Mouse (Mus musculus) left cerebral cortex, postnatal 36 days (tissue): ENCODE measurements around the gene Gpalpp1. TPM values are rescaled to one million over a fixed set of nuclear protein-coding genes. Genes with fewer than 3 reads are reported as not detected.

Experiments
- DNase-seq, 2 experiments: peaks; one replicate each; pipeline ENCODE4 v3.0.0; 2021 to 2022; ENCODE audit warnings: low spot score in 2 of 2, mixed read lengths in 1 of 2
- intact Hi-C: fragments of 180-260 bp; cut with DNase I; formaldehyde crosslinking; loops from one replicate; pipeline ENCODE4 v1.15.1; 2025
- total RNA-seq, 2 experiments: library from RNA; stranded (reverse); gene quantifications; 2 replicates each; pipeline ENCODE4 v1.2.3; 2021

The Gpalpp1 gene
- 10 to 100 TPM; 22.2 to 22.8 TPM for total RNA-seq

DNA sequence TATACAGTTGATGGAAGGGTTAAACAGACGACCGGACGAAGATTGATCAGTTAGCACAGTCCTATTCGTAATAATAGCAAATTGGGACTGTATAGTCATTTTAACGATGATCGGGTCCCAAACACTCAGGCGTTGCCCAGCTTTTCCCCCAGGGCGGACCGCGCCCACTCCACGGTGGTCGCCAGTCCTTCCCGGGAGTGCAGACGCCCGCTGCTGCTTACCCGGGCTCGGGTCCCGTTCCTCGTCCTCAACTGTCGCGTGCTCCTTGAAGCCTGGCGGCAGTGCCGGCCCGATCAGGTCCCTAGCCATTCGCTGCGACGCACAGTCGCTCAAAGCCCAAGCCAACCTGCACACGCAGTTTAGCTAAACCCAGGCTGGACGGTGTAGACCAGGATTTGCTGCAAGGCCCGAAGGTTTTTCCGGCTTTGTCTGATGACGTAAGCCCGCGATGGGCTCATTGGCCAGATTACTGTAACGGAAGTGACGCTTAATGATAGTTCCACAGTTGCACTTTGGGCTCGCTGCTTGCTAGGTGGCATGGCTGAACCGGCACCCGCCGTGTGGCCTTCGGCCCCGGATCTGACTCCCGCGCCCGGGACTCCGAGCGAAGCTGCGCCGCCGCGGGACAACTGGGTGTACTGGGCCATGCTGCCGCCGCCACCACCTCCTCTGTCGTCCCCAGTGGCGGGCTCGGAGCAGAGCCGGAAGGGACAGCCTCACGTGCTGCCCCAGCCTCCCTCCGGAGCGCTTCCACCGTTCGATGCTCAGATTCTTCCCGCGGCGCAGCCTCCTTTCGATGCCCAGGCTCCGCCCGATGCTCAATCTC lies at the start of gene Gpalpp1, which contains the start of gene Nufip1:
Gene Gpalpp1 (minus strand): TSS at position 365 of the 826 bp plus-strand sequence.
Gene Nufip1 (plus strand): TSS at position 496 of the 826 bp plus-strand sequence.
- intact Hi-C loops, result no loop called here
- peak; percentile 93 for DNase-seq

DNA sequence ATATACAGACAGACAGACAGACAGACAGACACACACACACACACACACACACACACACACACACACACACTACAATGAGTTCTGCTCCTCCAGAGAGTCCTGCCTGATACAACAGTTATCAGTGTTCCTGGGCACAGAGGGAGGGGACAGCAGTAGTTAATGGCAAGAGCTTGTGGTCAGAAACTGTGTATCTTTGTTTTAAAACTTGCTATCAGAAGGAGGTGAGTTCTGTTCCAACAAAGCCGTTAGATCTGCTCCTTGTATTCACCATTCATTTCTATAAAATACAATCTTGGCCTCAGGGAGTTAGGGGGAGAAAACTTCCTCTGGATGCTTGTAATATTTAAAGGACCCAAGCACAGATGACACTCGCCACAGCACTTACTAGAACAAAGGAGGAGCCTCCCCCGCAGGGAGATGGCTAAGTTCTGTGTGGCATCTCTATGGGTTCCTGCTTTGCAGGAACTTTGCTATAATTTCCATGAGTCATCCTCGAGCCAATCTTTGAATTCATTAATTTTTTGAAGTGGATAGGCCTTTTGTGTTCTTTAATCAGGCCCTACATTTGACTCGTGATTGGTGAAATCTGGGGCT lies 47.7 kb upstream of the Gpalpp1 start:
- no peak for DNase-seq
- intact Hi-C loops, result loop anchor here (10.0 kb wide), 1 partner anchor 857 kb away; no protein-coding TSS in a partner anchor

DNA sequence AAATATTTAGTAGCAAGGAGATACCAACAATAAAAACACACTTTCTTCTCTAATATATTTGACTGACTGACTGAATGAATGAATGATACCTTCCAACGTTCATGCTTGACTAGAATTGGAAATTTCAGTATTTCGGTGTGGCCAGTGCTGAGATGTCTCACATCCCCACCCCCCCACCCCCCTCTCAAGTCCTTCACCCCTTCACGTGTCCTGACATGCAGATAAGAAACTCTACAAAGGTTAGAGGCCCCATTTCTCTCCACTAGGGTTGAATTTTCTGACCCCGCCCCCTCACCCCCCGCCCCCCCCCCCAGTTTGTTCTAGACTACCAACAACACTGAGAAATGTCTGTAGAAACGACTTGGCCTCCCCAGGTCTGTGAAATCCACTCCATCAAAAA lies 43.3 kb upstream of the Gpalpp1 start:
- intact Hi-C loops, result loop anchor here (5.0 to 10.0 kb wide), 2 partner anchors 318 to 861 kb away; no protein-coding TSS in a partner anchor
- DNase-seq, result no peak

DNA sequence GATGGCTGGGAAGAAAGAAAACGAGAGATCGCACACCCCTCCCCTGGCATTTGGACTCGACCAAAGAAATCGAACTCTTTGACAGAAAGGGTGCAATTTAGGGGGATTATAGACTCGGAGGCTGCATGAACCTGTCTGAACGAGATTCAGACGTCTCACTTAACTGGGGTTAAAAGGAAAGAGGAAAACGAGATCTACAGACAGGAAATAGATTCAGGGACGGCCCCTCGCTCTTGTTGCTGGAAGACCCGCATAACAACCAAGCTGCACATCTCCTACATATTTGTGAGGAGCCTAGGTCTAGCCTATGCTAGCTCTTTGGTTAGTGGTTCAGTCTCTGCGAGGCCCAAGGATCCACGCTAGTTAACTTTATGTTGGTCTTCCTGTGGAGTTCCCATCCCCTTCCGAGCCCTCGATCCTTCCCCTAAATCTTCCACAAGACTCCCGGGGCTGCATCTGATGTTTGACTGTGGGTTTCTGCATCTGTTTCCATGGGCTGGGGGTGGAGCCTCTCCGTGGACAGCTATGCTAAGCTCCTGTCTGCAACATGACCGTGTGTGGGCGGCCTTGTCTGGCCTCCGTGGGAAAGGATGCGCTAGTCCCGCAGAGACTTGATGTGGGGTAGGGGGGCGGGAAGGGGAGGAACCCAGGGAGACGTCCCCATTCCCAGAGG lies 42.6 kb upstream of the Gpalpp1 start:
- intact Hi-C loops, result loop anchor here (5.0 to 10.0 kb wide), 2 partner anchors 319 to 862 kb away; no protein-coding TSS in a partner anchor
- peak; percentile 7 to 9 for DNase-seq

DNA sequence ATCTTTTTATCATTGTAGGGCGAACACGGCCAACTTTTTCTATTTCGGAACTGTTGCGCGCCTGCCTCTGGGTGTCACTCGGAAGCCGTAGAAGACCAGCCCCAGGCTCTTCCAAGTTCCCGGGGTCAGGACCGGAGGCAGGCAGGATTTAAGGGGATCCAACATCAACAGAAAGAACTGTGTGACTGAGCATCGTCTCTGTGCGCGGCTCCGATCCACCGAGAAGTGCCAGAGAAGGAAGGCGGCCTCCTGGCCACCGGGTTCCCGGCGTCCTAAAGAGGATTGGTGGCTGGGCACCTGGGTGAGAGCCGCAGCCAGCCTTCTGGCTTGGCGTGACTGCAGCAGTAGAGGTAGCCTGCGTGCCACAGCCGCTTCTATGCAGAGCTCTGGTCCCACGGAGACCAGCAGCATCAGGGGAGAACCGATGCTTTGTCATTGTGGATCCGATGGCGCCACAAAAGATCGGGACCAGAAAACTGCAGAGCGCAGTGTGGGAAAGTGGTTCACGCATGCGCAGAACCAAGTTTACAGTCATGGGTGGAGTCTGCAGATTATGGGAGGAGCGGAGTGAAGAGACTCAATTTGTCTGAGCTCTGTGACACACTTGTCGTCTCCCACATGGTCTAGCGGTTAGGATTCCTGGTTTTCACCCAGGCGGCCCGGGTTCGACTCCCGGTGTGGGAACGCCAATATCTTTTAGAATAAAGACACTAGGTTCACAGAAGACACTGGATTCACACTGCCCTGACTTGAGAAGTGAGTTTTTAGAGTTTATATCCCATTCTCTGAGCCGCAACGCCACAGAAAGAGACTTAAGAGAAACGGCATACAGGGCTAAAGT lies 41.8 kb upstream of the Gpalpp1 start:
- intact Hi-C loops, result loop anchor here (1.0 to 10.0 kb wide), 3 partner anchors 262 to 862 kb away; partner anchors contain the start of gene Tsc22d1
- DNase-seq, result peak; percentile 96 to 98

DNA sequence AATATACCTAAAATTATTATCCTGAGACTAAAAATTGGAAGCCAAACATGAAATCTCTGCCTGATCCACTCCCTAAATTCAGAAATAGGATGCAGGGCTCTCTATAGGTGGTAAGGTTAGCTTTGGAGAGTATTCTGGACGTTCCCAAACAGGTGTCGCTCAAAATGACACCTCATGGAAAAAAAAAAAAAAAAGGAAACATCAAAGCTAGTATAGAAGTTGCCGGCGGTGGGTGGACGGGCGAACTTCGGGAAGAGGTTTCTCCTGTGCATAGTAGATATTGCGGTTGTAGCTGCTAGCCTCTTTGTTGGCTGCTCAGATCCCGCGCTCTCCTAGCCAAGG lies 41.2 kb upstream of the Gpalpp1 start:
- intact Hi-C loops, result loop anchor here (1.0 to 10.0 kb wide), 3 partner anchors 263 to 863 kb away; partner anchors contain the start of gene Tsc22d1
- DNase-seq, result no peak

DNA sequence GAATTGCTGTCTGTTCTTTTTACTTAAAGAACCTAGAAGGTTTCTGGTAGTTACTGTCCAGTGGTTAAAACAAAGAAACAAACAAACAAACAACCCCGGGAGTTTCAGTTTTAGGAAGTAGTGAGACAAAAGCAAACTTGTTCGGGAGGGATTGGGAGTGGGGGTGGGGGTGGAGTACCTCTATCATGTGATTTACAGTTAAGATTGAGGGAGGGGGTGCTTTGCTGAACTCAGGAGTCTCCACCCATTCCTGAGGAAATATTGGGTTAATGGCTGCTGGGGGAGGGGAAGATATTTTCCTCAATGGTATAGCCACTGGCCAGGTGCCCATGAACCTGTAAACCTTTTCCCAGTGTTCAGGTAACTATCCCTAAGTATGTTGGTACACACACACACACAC lies 40.5 kb upstream of the Gpalpp1 start:
- no peak for DNase-seq
- intact Hi-C loops, result loop anchor here (5.0 to 10.0 kb wide), 2 partner anchors 321 to 864 kb away; no protein-coding TSS in a partner anchor

DNA sequence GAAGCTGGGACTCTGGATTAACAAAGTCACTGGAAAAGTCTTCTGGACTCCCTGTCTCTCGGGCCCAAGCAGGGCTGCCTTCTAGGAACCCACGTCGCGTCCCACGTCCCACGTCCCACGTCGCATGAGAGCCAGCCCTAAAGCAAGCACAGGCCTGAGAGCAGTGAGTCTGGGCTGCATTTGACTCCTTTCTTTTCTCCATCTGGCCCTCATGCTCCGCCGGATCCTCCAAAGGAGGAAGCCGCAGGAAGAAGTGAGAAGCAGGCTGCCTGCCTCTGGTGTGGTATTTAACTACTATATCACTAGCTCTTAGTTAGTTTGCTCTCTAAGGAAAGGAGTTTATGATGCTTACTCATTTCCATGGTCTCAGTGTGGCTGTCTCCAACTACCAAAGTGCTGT lies 39.9 kb upstream of the Gpalpp1 start:
- DNase-seq, result no peak
- intact Hi-C loops, result loop anchor here (5.0 to 10.0 kb wide), 2 partner anchors 322 to 864 kb away; no protein-coding TSS in a partner anchor

DNA sequence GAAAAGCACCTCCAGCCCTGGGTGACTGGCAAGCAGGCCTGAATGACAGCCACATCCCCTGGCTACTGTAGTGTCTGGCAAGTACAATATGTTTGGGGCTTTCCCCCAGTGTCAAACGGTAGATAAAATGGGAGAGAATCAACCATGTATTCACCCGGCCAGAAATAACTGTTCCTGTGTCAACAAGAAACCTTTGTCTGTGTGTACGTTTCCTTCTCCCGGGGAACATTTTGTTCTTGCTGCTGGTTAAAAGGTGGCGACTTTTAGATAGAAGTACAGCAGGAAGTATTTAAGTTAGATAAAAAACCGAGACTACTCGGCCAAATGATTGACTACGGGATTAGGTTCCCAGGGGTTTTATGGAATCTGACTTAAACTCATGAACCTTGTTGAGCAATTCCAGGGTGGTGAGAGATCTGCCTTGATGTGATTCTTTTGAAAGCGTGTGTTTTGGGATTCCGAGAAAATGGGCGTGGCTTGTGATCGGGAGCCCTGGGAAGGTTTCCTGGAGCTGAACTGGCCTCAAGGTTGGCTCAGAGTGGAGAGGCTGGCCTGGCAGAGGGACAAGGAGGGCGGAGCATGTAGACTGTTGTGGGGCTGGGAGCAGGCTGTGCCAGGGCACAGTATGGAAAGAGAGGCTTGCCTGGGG lies 39.1 kb upstream of the Gpalpp1 start:
- intact Hi-C loops, result loop anchor here (5.0 to 10.0 kb wide), 2 partner anchors 323 to 865 kb away; no protein-coding TSS in a partner anchor
- peak; percentile 11 to 14 for DNase-seq

DNA sequence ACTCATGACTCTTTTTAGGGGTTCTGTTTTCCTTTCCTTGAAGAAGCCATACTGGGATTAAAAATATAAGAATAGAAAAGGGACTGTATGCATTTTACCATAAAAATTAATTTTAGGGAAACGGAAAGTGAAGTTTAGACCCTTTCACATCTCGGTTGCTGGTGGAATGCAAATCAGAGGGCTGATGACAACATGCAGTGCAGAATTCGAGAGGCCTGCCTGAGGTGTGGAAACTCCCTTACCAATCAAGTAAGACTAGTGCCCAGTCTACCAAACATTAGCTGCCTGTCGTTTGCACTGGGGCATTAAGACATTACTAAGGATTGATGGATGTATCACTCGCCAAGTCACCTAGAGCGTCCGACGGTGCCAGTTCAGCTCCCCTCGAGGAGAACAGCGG lies 37.7 kb upstream of the Gpalpp1 start:
- DNase-seq, result no peak
- intact Hi-C loops, result no loop called here

DNA sequence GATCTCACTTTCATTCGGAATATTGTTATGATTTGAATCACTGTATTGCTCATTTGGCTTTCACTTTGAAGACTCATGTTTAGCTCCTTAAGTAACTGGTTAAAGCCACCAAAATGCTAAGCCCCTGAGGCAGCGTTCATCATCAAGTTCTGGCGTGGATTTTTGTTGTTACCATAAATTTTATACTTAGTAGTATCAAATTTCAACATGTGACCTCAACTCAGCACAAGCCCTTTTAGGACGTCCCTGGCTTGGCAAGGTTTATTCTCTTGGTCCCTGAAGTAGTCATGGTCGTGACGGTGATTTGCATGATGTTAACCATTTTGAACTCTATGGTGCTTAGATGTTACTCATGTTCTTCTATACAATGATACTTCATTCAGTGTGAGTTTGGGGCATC lies 36.5 kb upstream of the Gpalpp1 start:
- intact Hi-C loops, result no loop called here
- no peak for DNase-seq

DNA sequence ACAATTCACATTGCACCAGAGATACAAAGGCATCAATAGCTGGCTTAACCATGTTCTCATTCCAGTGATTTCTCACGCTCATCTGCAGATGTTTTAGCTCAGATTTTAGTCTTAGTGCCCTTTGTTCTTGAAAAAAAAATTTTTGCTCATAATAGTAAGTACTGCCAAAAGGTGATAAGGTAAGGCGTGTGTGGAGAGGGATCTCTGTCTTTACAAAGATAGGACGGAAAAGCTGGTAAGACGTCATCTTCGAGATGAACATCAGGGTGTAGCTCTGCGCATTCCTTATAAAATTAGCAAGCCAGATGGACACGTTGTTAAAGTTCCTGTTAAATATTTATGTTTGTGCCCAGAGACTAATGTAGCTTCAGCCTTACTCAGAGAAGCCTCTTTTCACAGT lies 35.3 kb upstream of the Gpalpp1 start:
- intact Hi-C loops, result no loop called here
- DNase-seq, result no peak

DNA sequence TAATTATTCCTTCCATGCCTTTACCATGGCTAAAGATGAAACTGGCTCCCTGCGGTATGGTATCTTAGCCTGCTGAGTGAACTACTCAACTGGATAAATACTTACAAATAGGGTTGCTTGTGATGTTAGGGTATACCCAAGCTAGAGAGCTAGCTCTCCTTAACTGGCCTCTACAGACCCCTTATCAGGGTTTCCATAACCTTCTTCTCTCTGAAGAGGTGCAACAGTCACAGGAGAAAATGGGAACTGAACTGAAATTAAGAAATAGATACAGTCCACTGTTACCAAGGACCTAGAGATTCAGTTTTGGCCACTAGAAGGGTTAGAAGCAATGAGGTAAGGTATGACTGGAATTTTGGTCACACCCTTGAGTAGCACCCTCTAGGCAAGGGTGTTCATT lies 34.7 kb upstream of the Gpalpp1 start:
- intact Hi-C loops, result no loop called here
- no peak for DNase-seq

DNA sequence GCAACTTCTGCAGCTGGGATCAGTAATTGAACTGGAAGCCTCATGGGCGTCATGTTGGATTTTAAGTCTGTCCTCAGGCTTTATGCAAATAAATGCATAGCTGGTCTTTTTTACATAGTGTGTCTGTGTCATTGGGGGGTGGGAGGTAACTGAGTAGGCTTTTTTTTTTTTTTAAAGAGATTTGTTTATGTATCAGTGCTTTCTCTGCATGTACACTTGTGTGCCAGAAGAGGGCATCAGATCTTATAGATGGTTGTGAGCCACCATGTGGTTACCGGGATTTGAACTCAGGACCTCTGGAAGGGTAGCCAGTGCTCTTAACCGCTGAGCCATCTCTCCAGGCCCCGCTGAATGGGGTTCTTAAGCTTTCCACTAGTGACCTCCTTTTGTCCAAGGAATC lies 24.4 kb upstream of the Gpalpp1 start:
- intact Hi-C loops, result no loop called here
- no peak for DNase-seq

DNA sequence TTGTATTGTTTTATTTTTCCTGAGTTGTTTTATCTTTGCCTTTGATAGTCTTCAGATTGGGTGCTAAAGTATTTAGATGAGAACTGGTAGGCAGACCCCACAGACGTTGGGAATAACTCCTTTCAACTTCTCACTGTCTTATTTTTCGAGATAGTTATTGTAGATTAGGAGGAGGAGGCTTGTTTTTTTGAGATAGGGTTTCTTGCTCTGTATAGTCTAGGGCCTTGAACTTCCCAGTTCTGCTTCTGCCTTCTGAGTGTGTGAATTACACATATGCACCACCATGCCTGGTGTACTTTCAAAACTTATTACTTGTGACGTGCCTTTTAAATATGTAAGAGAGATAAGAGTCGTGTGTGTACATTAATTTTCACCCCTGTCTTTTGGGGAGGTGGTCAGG lies 17.6 kb upstream of the Gpalpp1 start:
- DNase-seq, result no peak
- intact Hi-C loops, result no loop called here

DNA sequence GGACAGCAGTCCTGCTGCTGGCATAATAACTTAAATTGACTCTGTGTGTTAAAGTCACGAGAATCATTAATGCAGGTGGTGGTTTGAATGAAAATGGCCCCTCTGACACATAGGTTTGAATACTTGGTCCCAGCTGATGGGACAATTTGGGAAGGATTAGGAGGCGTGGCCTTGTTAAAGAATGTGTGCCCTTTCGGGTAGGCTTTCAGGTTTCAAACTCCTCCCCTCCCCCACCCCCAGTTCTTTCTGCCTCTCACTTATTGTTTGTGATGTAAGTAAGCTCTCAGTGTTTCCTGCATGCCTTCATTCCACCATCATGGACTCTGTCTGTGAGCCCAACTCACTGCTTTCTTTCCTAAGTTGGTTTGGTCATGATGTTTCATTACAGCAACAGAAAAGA lies 16.8 kb upstream of the Gpalpp1 start:
- no peak for DNase-seq
- intact Hi-C loops, result no loop called here

DNA sequence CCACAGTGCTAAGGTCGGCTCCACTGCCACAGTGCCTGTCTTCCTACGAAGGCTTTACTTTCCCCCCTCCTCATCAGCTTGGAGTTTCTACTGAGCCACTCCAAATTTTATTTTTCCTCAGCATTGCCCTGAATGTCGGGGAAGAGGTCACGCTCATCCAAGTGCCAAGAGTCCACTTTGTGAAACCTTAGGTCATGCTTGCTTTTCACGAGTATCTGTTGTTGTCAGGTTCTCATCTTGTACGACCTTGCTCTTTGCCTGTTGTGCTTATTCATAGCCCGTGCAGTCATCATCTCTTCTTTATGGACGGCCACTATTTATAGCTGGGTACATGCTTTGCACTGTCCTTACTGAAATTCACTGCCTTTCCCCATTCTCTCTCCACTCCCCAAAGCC lies 12.1 kb upstream of the Gpalpp1 start:
- intact Hi-C loops, result loop anchor here (5.0 kb wide), 1 partner anchor 350 kb away; no protein-coding TSS in a partner anchor
- no peak for DNase-seq

DNA sequence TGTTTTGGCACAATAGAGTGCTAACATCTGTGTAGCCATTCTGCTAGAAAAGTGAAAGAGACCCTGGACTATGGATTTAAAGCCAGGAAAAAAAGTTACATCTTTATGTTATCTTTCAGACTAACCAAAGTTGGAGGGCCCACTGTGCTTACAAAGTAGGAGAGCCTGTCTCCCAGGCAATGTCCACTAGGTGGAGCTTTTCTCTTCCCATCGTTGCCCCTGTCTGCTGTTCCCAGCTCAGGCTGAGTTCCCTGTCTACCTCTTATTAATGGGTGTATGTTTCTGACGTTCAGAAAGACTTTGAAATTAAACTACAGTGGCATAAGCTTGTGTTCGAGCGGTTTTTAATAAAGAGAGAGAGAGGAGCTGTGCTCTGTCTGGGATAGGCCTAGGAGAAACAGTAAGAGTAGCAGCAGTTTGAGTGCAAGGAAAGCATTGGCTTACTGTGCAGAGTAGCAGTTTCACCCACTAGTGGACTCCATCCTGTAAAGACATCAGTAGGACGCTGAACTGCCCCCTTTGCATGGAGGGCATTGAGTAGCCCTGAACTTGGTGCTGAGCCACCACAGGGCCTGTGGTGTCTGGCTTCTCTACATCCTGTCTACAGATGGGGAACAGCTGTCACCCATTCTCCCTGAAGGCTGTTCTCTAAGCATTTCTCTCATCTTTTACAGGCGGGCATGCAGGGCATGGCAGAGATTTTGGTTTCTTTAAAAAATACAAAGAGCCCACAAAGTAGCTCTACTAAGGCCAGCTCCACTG lies 11.5 kb upstream of the Gpalpp1 start:
- intact Hi-C loops, result loop anchor here (5.0 kb wide), 1 partner anchor 350 kb away; no protein-coding TSS in a partner anchor
- peak; percentile 19 to 31 for DNase-seq
